Mouse (Mus musculus) heart, embryonic 12.5 days (tissue): ENCODE measurements at regions not wholly inside any gene's neighbourhood (a gene's known extent, or its start where the extent isn't known, plus 50 kb on each side); places are given as distances from the start of the nearest gene placed in this dataset.

Experiments
- ATAC-seq: fragments of 200-750 bp; cut with Nextera tagmentation; 2 replicates; pipeline ENCODE4 v1.8.0; 2017; ENCODE audit warnings: moderate TSS enrichment, moderate library complexity; ENCODE audit not compliant: insufficient number of reproducible peaks, low FRiP score
- H3K27ac ChIP-seq: fragments of 300-500 bp; sonication (generic); 2 replicates; pipeline ENCODE4 v1.5.1; 2016; ENCODE audit warnings: mild to moderate bottlenecking, moderate library complexity; ENCODE audit not compliant: poor library complexity, severe bottlenecking
- H3K27me3 ChIP-seq: fragments of 300-500 bp; sonication (generic); replicated peaks from 2 replicates; pipeline ENCODE4 v1.6.1; 2016; ENCODE audit warnings: mild to moderate bottlenecking, moderate library complexity
- H3K36me3 ChIP-seq: fragments of 300-500 bp; sonication (generic); 2 replicates; pipeline ENCODE4 v1.6.1; 2016; ENCODE audit warnings: mild to moderate bottlenecking, moderate library complexity
- H3K4me1 ChIP-seq: fragments of 300-500 bp; sonication (generic); replicated peaks from 2 replicates; pipeline ENCODE4 v1.6.1; 2016; ENCODE audit warnings: mild to moderate bottlenecking
- H3K4me2 ChIP-seq: fragments of 300-500 bp; sonication (generic); 2 replicates; pipeline ENCODE4 v1.6.1; 2016; ENCODE audit warnings: mild to moderate bottlenecking, moderate library complexity
- H3K4me3 ChIP-seq: fragments of 300-500 bp; sonication (generic); 2 replicates; pipeline ENCODE4 v1.5.1; 2016; ENCODE audit warnings: mild to moderate bottlenecking
- H3K9ac ChIP-seq: fragments of 300-500 bp; sonication (generic); 2 replicates; pipeline ENCODE4 v1.6.1; 2016; ENCODE audit warnings: mild to moderate bottlenecking, moderate library complexity
- H3K9me3 ChIP-seq: fragments of 300-500 bp; sonication (generic); replicated peaks from 2 replicates; pipeline ENCODE4 v1.6.1; 2016; ENCODE audit warnings: mild to moderate bottlenecking, moderate library complexity
- WGBS: fragments of 180-500 bp; shearing (Covaris S2); methylation state at CpG from one replicate; pipeline ENCODE4 v1.1.7; 2016; 5-methylcytosine and 5-hydroxymethylcytosine counted together

DNA sequence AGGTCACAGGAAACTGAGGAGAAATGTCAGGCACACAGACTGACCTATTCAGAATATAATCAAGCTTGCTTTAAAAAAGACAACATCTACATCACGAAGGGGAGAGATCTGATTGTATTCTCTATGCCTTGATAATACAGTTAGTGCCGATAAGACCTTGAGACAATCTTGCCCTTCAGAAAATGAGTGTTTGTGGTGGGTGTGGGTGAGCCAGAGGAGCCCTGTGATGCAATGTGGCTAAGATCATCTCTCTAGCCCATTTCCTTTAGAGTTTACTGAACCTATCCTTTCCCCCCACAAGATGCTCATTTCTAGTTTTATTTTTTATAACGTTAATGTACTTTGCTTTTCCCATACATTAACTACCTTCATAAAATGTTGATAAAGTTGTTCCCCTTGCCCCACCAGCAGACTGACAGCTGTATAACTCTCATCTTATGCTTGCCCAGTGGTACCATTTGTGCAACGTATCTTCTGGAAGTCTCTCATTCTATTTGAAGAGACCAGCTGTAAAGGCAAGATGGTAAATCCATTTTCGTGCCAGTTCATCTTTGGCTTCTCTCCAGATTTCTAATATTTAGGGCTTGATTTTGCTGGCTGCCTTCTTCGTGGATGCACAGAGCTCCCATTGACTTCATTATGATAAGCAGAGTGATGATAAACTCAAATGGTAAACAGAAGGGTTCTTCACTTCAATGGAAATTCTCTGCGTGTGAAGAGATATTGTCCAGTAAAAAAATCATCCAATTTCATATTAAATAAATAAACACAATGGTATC, 1066.1 kb downstream of the Car8 start:
- ATAC-seq = no peak
- WGBS = 67% methylated on average over 7 of the region's 7 CpGs
- no peaks in the 10 kb centered on the region for H3K9me3 ChIP-seq

DNA sequence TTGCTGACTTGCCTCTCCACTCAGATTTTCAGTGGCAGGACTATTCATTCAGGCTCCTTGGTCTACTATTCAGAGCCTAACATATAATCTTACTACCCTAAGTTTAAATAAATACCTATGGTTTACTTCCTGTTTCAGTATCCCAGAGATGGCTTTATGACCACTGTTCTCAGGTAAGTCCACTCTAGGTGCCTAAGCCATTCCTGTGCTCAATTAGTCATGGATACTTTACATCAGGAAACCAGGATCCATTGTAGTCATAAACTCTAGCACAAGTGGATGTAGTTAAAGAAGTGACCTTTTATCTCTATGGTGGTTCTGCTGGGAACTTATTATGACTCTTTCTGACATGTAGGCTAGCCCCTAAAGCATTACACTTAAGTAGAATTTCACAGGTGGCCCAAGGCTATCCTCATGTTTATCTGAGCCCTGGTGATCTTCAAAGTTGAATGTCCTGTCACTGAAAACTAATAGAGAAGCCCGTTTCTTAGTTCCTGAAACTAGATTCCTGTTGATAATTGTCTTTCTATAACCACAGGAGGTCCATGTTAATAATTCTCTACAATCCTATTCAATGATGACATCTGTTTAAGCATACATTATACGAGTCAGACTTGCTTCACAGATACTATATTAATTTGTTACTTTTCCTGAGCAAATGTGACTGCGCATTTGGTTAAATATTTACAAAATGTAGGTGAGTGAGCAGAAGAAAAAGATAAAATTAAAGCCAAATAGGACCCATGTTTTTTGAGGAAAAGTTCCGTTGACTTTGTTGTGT, 1067.0 kb downstream of the Car8 start:
- H3K4me3 ChIP-seq = no peak overlapping the region
- H3K36me3 ChIP-seq = no peaks in the 10 kb centered on the region
- ATAC-seq = no peak
- no peaks in the 10 kb centered on the region for H3K27me3 ChIP-seq
- no peak overlapping the region for H3K4me2 ChIP-seq
- H3K9ac ChIP-seq = no peak overlapping the region
- H3K9me3 ChIP-seq = no peaks in the 10 kb centered on the region
- WGBS = 81% methylated on average over 4 of the region's 4 CpGs
- H3K4me1 ChIP-seq = no peaks in the 10 kb centered on the region
- no peak overlapping the region for H3K27ac ChIP-seq

More for the DNA sequence above, 1066.1 kb downstream of the Car8 start:
- Histone ChIP-seq H3K27me3 (no peaks in the 10 kb centered on the region), H3K4me3 (no peak overlapping the region), H3K4me2 (no peak overlapping the region), H3K9ac (no peak overlapping the region), H3K27ac (no peak overlapping the region), H3K36me3 (no peaks in the 10 kb centered on the region), H3K4me1 (no peaks in the 10 kb centered on the region)

DNA sequence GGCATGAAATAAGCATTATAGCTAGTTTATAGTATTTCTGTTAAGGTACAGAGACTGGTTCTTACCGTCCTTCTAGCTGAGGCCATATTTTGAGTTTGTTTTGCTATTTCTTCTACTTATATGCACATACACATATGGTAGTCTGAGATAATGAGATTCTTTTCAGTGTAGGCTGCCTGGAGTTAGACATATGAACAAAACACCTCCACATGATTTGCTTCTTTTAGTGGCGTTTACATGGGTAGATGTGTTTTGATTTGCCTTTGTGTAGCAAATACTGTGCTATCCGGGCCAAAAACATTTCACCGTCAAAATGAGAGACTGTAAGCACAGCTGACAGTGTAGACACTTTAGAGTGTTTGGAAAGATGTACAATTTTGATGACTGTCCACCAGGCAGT, 1077.4 kb downstream of the Car8 start:
- no peak overlapping the region for H3K4me3 ChIP-seq
- no peak for ATAC-seq
- H3K4me2 ChIP-seq = no peak overlapping the region
- no peaks in the 10 kb centered on the region for H3K36me3 ChIP-seq
- no peaks in the 10 kb centered on the region for H3K4me1 ChIP-seq
- no peak overlapping the region for H3K9ac ChIP-seq
- 82% methylated on average over 4 of the region's 4 CpGs for WGBS
- H3K9me3 ChIP-seq = no peaks in the 10 kb centered on the region
- H3K27me3 ChIP-seq = no peaks in the 10 kb centered on the region
- H3K27ac ChIP-seq = no peak overlapping the region

DNA sequence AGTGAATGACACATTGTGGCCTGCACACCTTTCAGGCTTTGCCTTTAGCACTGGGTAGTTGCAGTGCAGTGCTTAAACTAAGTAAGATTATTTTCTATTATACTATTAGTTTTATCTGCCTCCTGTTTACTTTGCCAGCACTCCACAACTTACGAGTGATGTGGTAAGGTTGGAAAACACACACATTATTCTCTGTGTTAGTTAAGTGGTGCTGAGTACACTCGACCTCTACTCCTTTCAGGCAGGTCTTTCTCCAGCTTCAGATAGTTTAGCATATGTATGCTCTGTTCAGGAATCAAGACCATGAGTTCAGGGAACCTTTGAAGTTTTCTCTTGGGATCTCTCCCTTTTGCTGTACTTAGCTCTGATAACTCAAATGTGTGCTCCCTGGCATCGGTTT, 1081.0 kb downstream of the Car8 start:
- Histone ChIP-seq H3K27me3 (no peaks in the 10 kb centered on the region), H3K9me3 (no peaks in the 10 kb centered on the region), H3K36me3 (no peaks in the 10 kb centered on the region), H3K27ac (no peak overlapping the region), H3K4me1 (no peaks in the 10 kb centered on the region), H3K4me2 (no peak overlapping the region), H3K4me3 (no peak overlapping the region), H3K9ac (no peak overlapping the region)
- no peak for ATAC-seq
- 75% methylated on average over 3 of the region's 3 CpGs for WGBS

DNA sequence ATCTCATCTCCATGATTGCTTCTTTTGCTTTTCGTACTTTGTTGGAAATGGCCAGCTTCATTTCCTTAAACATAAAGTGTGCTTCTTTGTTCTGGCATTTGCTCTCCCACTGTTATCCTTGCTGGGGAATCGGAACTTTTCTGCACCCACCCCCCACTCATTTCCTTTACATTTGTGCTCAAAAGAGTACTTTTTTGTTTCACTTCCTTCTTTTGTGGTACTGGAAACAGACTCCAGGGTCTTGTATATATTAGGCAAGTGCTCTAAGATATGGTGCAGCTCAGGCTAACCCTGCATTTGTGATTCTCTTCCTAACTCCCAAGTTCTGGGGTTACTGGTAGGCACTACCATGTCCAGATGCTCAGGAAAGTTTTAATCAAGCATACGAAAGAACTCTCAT, 1084.6 kb downstream of the Car8 start:
- ATAC-seq = no peak
- Histone ChIP-seq H3K27me3 (no peaks in the 10 kb centered on the region), H3K4me1 (no peaks in the 10 kb centered on the region), H3K9ac (no peak overlapping the region), H3K36me3 (no peaks in the 10 kb centered on the region), H3K4me2 (no peak overlapping the region), H3K27ac (no peak overlapping the region), H3K9me3 (no peaks in the 10 kb centered on the region), H3K4me3 (no peak overlapping the region)
- WGBS = 60% methylated on average over 3 of the region's 3 CpGs

DNA sequence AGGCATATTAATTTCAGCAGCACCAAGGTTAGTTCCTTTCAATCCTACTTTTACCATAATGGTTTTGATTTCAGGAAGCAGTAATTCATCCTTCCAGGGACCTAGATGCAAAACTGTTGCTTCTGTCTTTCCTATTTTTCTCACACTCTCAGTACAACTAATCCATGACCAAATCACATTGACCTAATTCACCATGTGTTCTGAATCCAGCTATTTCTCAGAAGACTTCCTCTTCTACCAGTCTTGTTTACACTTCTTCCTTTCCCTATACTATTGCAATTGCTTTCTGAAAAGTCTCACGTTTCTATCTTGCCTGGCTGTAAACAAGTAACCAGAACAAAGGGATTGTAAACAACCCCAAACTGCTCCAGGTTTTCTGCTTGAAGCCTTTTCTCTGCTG, 1085.0 kb downstream of the Car8 start:
- H3K9me3 ChIP-seq = no peaks in the 10 kb centered on the region
- H3K4me3 ChIP-seq = no peak overlapping the region
- H3K27me3 ChIP-seq = no peaks in the 10 kb centered on the region
- 18% methylated on average over 1 of the region's 1 CpGs for WGBS
- H3K27ac ChIP-seq = no peak overlapping the region
- no peak overlapping the region for H3K9ac ChIP-seq
- no peaks in the 10 kb centered on the region for H3K36me3 ChIP-seq
- no peaks in the 10 kb centered on the region for H3K4me1 ChIP-seq
- ATAC-seq = no peak
- no peak overlapping the region for H3K4me2 ChIP-seq

DNA sequence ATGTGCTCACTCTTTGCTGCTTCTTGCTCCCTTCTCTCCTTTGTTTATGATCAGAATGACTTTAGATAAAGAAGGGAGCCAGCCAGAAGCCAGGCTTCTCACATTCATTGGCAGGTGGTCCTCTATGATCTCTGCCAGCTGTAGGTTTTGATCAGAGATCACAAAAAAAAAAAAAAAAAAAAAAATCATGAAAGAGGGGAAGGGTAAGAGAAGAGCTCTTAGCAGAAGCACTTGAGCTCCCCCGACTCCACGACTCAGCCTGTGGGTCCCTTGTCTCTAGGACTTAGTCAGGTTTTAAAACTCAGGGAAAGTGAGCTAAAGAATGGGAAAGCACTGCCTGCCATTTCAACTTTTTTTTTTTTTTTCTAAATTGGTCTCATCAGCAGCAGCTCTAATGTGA, 1093.1 kb downstream of the Car8 start:
- Histone ChIP-seq H3K4me3 (no peak overlapping the region), H3K9me3 (no peaks in the 10 kb centered on the region), H3K27ac (no peak overlapping the region), H3K27me3 (no peaks in the 10 kb centered on the region), H3K4me1 (no peaks in the 10 kb centered on the region), H3K9ac (no peak overlapping the region), H3K36me3 (no peaks in the 10 kb centered on the region), H3K4me2 (no peak overlapping the region)
- ATAC-seq = no peak
- WGBS = 54% methylated on average over 2 of the region's 2 CpGs

DNA sequence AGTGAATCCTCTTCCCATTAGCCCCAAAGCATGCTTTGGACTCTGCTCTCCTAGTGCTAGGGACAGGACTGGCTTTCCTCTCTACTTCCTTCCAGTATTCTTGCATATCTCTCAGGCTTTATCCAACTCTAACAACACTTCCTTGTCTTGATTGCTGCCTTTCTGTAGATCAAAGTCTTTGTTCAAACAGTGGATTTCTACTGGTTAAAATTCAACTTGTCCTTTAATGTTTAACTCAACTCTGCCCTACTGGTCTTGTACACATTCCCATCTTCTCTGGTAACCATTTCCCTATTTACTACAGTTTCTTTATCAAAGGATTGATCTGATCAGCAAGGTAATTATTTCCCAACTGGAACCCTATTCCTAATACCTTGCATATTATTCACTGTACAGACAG, 1094.6 kb downstream of the Car8 start:
- no peak overlapping the region for H3K4me3 ChIP-seq
- H3K27me3 ChIP-seq = no peaks in the 10 kb centered on the region
- no peak overlapping the region for H3K9ac ChIP-seq
- ATAC-seq = no peak
- no peaks in the 10 kb centered on the region for H3K36me3 ChIP-seq
- no peak overlapping the region for H3K27ac ChIP-seq
- H3K4me2 ChIP-seq = no peak overlapping the region
- H3K4me1 ChIP-seq = no peaks in the 10 kb centered on the region
- no peaks in the 10 kb centered on the region for H3K9me3 ChIP-seq

DNA sequence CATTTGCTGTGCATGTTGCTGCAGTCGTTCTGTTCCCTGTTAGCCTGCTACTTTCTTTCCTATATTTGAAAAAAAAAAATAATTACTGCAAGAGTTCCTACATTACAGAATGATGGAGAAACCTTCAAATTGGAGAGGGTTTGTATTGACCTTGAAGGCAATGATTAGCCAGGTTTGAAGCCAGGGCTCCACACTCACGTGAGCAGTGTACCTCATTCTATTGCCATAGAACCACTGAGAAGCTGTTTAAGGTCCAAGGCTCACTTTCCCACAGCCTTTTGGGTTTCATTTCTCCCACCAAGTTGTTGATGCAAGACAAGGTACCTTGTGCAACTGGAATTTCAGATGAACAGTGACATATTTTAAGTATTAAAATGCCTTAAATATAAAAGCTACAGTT, 1095.2 kb downstream of the Car8 start:
- no peaks in the 10 kb centered on the region for H3K27me3 ChIP-seq
- no peaks in the 10 kb centered on the region for H3K4me1 ChIP-seq
- no peak overlapping the region for H3K4me3 ChIP-seq
- no peak for ATAC-seq
- H3K9ac ChIP-seq = no peak overlapping the region
- H3K9me3 ChIP-seq = no peaks in the 10 kb centered on the region
- WGBS = 73% methylated on average over 2 of the region's 2 CpGs
- no peaks in the 10 kb centered on the region for H3K36me3 ChIP-seq
- H3K27ac ChIP-seq = no peak overlapping the region
- no peak overlapping the region for H3K4me2 ChIP-seq

DNA sequence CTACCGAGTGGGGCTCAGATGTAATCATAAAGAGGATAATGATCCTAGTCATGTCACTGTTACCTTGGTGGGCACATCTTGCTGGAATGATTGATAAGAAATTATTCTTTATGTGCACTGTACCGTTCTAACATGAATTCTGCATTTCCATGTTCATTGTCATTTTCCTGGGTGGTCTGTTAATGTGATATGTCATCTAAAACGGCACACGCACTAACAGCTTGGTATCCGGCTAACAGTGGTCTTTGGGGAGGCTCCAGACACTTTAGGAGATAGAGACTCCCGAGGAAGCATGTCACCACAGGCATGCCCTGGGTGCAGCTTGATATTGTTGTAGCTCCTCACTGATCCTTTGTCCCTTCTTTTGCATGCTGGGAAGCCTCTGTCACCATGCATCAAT, 1096.1 kb downstream of the Car8 start:
- H3K27ac ChIP-seq = no peak overlapping the region
- no peak for ATAC-seq
- H3K4me2 ChIP-seq = no peak overlapping the region
- no peaks in the 10 kb centered on the region for H3K36me3 ChIP-seq
- 79% methylated on average over 6 of the region's 6 CpGs for WGBS
- no peaks in the 10 kb centered on the region for H3K27me3 ChIP-seq
- H3K9me3 ChIP-seq = no peaks in the 10 kb centered on the region
- no peak overlapping the region for H3K9ac ChIP-seq
- no peaks in the 10 kb centered on the region for H3K4me1 ChIP-seq
- no peak overlapping the region for H3K4me3 ChIP-seq

DNA sequence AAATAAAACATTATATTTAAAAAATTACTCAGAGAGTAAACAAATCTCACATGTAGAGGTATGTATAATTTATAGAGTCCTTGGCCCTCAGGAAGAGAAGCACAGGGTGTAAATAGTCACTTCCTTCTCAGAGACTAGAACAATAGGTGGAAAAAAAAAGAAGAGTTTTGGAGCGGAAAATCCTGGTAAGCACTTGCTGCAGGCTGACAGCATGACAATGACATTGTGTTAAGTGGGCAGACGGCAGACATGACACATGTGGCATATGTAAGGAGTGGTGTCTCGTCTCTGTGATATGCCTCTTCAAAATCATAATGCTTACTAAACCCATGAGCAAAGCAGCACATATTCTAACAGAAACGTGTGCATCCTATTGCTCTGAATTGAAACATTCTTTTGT, 1126.7 kb downstream of the Car8 start:
- no peaks in the 10 kb centered on the region for H3K36me3 ChIP-seq
- H3K4me3 ChIP-seq = no peak overlapping the region
- 37% methylated on average over 4 of the region's 4 CpGs for WGBS
- H3K4me2 ChIP-seq = no peak overlapping the region
- H3K4me1 ChIP-seq = no peaks in the 10 kb centered on the region
- peak; percentile 42; the same call in 1 of the 2 replicates for ATAC-seq
- H3K9ac ChIP-seq = no peak overlapping the region
- no peaks in the 10 kb centered on the region for H3K27me3 ChIP-seq
- no peaks in the 10 kb centered on the region for H3K9me3 ChIP-seq
- no peak overlapping the region for H3K27ac ChIP-seq
